Mouse (Mus musculus) embryonic stem cell, embryonic (primary cell): ENCODE data around the gene Ttll9.

Experiments used
- CTCF ChIA-PET, 4 experiments: fragments of 300-600 bp in 2 of 4; fragments of 350-600 bp in 2 of 4; sonication (Branson Sonifier 250); formaldehyde crosslinking; loops; one replicate each; lab custom pipeline; 2022; ENCODE audit warnings: inconsistent platforms in 2 of 4; lab: Charles Lee
- POLR2A ChIA-PET, 4 experiments: fragments of 300-600 bp in 2 of 4; fragments of 350-600 bp in 2 of 4; sonication (Branson Sonifier 250); formaldehyde crosslinking; loops; one replicate each; lab custom pipeline; 2022; ENCODE audit warnings: antibody characterized with exemption in 4 of 4, inconsistent platforms in 1 of 4; lab: Charles Lee

Ttll9 gene

DNA sequence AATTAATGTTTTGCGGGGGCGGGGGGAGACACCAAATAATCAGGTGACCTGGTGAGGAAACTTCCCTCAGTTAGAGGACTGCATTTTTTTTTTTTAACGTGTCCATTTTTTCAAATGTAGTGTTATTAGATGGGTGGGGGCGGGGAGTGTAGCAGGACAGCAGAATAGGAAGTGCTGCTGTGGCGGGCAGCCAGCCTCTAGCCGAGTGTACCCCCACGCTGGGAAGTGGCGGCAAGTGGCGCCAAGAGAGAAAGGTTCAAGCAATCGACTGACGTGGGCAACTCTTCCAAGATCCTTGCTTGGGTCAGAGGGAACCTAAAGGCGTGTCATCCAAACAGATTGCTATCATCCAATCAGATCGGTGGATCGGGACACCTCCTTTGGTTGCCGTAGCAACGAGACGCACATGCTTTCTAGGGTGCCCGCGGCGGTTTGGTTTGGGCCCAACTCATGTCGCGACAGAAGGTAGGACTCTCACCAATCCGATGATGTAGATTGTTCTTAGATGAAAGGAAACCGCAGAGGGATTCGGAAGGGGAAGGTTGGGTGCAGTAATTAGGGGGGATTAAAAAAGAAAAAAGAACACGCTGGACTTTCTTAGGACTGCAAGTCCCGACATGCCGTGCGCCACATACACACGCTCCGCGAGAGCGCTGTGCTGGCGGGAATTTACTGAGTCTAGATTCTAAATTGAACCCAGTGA is at the start of gene Ttll9:
Gene Ttll9 (plus strand): TSS at position 395 of the 703 bp plus-strand sequence.
- CTCF ChIA-PET = no interaction called here

DNA sequence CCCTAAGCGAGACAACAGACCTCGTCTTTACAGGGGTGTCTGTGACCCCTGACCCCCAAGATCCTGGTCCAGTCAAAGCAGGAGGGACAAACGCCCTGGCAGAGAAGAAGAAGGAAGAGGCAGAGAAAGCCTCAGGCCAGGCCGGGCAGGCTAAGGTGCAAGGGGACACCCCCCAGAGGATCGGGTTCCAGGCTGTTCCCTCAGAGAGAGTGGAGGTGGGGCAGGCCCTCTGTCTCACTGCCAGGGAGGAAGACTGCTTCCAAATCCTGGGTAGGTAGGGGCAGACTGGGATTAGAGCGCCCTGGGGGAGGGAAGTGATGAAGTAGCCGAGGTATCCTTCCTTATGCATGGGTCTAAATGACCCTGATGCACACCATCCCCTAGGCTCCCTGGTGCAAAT is 48.8 kb upstream of the Ttll9 start:
- ChIA-PET CTCF (interaction anchor here in 2 of 4 experiments (0.6 to 0.7 kb wide), 2 partner anchors 114 to 254 kb away, joined by 3 to 4 read pairs; no protein-coding TSS in a partner anchor), POLR2A (interaction anchor here in 3 of 4 experiments (0.5 to 1.4 kb wide), 4 partner anchors 20 to 155 kb away, joined by 3 to 4 read pairs (median 3); partner anchors contain the start of gene Foxs1 (in 1 of the 3))

More for the DNA sequence above, at the start of gene Ttll9:
- POLR2A ChIA-PET = no interaction called here

DNA sequence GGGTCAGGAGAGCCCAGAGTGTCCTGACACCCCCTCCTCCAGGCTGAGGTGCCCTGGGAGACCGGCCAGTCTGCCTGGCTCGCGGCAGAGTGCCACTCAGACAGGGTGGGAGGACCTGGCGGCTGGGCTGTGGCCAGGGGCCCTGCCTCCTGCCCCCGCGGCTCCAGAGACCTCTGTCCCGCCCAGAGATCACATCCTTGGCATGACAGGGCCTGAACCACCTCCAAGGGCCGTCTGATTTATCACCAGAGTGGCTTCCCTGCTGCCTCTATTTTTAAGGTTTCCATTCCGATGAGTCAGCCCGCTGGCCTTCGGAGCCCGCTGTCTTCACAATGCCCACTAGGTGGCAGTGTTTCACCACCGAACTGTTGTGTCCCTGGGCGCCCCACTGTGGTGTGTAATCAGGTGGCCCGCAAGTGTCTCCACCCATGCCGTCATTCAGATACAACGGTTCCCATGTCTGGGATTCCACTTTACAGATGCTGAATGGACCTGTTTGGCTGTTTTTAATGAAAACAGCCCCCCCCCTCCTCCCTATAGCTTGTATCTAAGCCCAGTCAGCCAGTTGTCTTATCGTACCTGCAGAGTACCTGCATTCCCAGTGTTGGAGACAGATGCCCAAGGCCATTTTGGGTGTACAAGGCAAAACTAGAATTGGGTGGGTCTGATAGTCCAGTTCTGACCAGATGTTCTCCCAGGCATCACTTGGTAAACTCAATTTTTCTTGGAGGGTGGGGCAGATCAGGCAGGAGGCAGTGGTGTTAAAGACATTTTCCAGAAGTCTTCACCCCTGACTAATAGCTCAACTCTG is 47.8 kb upstream of the Ttll9 start:
- POLR2A ChIA-PET = interaction anchor here in 3 of 4 experiments (0.6 to 1.4 kb wide), 5 partner anchors 9 to 1638 kb away, joined by 3 to 5 read pairs (median 3); no protein-coding TSS in a partner anchor
- CTCF ChIA-PET = interaction anchor here (0.6 to 2.0 kb wide), 19 partner anchors 10 to 500 kb away, joined by 3 to 16 read pairs (median 3); partner anchors contain the start of gene Foxs1 (in 1 of the 4)

DNA sequence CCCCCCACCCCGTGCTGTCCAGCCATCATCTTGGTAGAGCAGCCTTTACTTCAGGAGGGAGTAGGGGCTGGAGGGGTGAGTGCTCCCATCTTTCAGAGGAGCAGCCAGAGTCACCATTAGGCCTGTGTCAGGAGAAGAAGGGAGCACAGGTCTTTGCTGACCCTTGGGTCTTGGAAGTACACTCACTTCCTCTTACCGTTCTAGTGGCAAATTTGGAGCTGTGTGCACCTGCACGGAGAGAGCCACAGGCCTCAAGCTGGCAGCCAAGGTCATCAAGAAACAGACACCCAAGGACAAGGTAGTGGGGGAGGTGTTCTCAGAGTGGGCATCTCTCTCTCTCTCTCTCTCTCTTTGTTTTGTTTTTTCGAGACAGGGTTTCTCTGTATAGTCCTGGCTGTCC is 46.8 kb upstream of the Ttll9 start:
- CTCF ChIA-PET = interaction anchor here (0.6 to 2.0 kb wide), 15 partner anchors 11 to 789 kb away, joined by 3 to 16 read pairs (median 3); partner anchors contain the start of gene Foxs1 (in 2 of the 4)
- POLR2A ChIA-PET = interaction anchor here in 3 of 4 experiments (1.1 to 1.4 kb wide), 3 partner anchors 8 to 228 kb away, joined by 3 to 4 read pairs (median 3); no protein-coding TSS in a partner anchor

DNA sequence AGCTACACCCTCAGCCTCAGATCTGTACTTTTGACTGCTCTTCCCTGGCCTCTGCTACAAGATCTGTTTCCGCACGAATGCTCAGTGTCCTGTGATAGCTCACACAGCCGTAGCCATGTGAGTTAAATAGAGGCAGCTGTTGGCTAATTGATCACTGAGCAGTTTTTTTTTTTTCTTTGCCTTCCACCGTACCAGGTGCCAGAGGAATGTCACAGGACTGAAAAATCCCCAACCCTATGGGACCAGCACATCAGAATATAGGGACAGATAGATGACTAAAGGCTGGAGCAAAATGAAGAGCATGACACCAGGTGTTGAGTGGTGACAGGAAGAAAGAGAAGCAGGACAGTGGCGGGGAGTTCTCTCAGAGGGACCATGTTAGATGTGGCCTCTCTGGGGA is 46.2 kb upstream of the Ttll9 start:
- POLR2A ChIA-PET = interaction anchor here in 1 of 4 experiments (0.6 to 1.0 kb wide), 2 partner anchors 34 to 583 kb away, joined by 3 to 4 read pairs; no protein-coding TSS in a partner anchor
- CTCF ChIA-PET = interaction anchor here (0.6 to 2.0 kb wide), 10 partner anchors 17 to 227 kb away, joined by 3 to 16 read pairs (median 4); partner anchors contain the start of gene Foxs1 (in 2 of the 4)

DNA sequence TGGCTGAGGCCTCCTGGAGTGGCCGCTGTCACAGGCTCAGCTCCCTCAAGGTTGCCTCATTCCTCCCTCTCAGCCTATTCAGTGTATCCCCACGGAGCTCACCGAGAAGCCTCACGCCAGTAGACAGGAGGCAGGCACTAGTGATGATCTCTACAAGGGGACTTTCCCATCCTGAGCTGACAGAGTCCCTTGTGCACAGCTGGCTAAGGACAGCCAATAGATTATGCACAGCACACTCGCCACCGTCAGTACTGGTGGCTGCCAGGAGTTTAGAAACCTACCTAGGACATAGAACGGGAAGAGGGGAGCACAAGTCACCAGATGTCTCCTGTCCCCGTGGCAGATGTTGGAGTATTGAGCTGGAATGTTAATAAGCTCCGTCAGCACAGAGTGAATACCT is 44.6 kb upstream of the Ttll9 start:
- POLR2A ChIA-PET = interaction anchor here in 3 of 4 experiments (1.2 to 1.7 kb wide), 5 partner anchors 16 to 204 kb away, joined by 3 to 5 read pairs (median 3); partner anchors contain the start of gene Dusp15 (in 1 of the 3)
- CTCF ChIA-PET = interaction anchor here (0.6 to 1.7 kb wide), 8 partner anchors 12 to 255 kb away, joined by 3 to 7 read pairs (median 4); no protein-coding TSS in a partner anchor

DNA sequence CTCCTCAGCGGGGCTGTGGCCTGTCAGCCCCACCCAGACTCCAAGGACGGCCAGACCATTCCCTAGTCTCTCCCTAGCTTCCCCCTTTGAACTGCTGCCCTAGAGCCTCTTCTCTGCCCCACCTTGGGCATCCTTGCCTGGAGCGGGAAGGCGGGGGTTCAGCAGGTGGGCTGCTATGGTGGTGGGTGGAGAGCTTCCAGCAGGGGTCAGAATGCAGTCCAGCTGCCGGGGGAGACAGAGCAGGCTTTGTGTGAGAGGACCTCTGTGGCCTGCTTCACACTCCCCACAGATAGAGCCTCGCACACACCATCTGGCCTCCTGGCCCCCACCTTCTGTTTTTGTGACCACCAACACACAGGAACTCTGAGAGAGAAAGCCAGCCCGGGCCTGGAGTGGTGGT is 39.9 kb upstream of the Ttll9 start:
- CTCF ChIA-PET = interaction anchor here in 2 of 4 experiments (0.6 to 2.2 kb wide), 4 partner anchors 10 to 159 kb away, joined by 3 to 10 read pairs (median 4); no protein-coding TSS in a partner anchor

DNA sequence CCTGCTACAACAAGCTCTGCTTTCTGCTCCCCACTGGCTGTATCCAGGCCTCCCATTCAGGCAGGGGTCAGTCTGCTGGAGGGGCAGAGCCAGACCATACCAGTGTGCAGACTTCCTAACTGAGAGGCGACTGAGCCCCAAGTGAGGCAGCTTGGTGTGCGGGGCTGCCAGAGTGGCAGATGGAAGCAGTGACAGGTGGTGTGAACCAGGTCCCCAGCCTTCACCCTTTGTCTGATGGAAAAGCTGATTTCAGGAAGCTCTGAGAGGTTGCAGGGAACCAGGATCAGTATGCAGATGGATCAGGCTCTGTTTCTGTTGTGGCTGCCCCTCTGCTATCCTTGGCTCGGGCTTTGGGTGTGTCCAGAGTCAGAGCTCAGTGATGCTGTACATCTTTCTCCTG is 38.7 kb upstream of the Ttll9 start:
- POLR2A ChIA-PET = interaction anchor here in 3 of 4 experiments (0.6 to 2.9 kb wide), 6 partner anchors 9 to 231 kb away, joined by 3 to 9 read pairs (median 4); partner anchors contain the start of genes Foxs1 (in 1 of the 3) and Mylk2 (in 1 of the 3)

More for the DNA sequence above, 39.9 kb upstream of the Ttll9 start:
- POLR2A ChIA-PET = interaction anchor here in 2 of 4 experiments (0.7 to 0.9 kb wide), 2 partner anchors 10 to 1670 kb away, joined by 3 to 6 read pairs; partner anchors contain the start of gene Foxs1 (in 1 of the 2)

DNA sequence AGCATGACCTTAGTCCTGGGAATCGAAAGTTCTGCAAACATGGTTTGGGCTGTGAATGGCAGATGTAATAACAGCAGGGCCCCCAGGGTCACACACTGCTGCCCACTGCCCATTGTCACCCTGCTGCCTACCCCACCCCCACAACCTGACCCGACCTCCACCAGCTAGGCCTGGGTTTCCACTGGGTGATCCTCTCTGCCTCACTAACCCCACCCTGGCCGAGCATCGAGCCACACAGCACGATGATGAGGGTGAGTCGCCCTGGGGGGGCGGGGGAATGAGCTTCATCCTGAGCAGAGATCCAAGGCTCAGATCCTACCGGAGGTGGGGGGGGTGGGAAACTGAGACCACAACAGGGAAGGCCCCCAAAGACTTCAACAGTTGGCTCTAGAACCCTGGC is 38.2 kb upstream of the Ttll9 start:
- POLR2A ChIA-PET = interaction anchor here in 2 of 4 experiments (1.2 to 2.9 kb wide), 3 partner anchors 9 to 16 kb away, joined by 3 to 9 read pairs (median 3); partner anchors contain the start of genes Foxs1 (in 1 of the 2) and Mylk2 (in 1 of the 2)
- CTCF ChIA-PET = interaction anchor here in 3 of 4 experiments (0.8 to 2.2 kb wide), 5 partner anchors 9 to 16 kb away, joined by 3 to 10 read pairs (median 4); partner anchors contain the start of gene Foxs1 (in 2 of the 3)

More for the DNA sequence above, 38.7 kb upstream of the Ttll9 start:
- CTCF ChIA-PET = interaction anchor here in 2 of 4 experiments (1.0 to 2.2 kb wide), 4 partner anchors 9 to 147 kb away, joined by 3 to 10 read pairs (median 4); partner anchors contain the start of gene Foxs1 (in 1 of the 2)

DNA sequence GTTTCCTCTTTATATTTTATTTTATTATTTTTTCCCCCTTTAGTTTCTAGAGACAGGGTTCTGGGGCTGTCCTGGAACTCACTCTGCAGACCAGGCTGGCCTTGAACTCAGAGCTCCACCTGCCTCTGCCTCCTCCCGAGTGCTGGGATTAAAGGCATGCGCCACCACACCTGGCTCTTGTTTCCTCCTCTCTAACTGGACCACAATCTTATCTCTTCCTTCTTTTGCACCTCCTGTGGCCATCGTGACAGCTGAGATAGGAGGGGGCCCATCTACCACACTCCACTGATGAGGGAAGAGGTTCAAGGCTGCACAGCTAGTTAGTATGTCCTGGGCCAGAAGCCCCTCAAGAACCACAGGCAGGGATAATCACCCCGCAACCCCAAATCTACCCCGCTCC is 37.7 kb upstream of the Ttll9 start:
- ChIA-PET POLR2A (interaction anchor here in 1 of 4 experiments (1.2 to 2.9 kb wide), 2 partner anchors 9 to 15 kb away, joined by 3 to 9 read pairs; partner anchors contain the start of gene Foxs1), CTCF (interaction anchor here (0.8 to 1.7 kb wide), 4 partner anchors 8 to 15 kb away, joined by 3 to 4 read pairs (median 4); partner anchors contain the start of gene Foxs1 (in 2 of the 4))

DNA sequence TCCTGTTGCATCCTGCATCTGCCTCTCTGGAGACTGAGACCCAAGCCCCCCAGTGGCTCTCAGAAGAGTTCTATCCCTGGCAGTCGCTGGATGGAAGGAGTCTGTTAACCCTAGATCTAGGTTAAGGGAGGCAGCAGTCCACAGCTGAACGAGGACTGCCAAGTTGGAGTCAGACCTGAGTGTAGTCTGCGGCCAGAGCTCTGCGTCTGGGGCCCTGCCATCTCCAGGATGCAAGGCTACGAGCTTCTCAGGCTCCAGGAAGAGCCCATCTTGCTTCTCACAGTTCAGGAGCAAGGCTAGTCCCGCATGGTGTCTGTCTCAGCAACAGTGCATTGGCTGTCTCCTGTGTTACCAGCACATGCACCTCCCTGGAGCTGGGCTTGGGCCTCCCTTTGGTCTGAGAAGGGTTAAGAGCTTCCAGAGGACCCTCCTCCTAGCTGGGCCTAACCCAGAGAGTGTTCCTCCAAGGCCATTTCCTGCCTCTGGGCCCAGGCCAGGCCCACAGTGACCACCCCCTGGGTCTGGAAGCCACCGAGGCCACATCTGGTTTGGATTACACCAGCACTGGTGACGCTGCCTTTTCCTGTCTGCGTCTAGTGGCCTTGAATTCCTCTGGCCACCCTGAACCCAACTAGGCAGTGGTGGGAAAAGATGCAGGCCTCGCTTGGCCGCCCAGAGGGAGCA is 37.0 kb upstream of the Ttll9 start:
- CTCF ChIA-PET = interaction anchor here in 3 of 4 experiments (1.3 to 1.5 kb wide), 3 partner anchors 8 to 19 kb away, joined by 3 to 4 read pairs (median 4); no protein-coding TSS in a partner anchor
- POLR2A ChIA-PET = interaction anchor here in 1 of 4 experiments (1.2 to 2.9 kb wide), 2 partner anchors 8 to 14 kb away, joined by 3 to 9 read pairs; partner anchors contain the start of gene Foxs1

DNA sequence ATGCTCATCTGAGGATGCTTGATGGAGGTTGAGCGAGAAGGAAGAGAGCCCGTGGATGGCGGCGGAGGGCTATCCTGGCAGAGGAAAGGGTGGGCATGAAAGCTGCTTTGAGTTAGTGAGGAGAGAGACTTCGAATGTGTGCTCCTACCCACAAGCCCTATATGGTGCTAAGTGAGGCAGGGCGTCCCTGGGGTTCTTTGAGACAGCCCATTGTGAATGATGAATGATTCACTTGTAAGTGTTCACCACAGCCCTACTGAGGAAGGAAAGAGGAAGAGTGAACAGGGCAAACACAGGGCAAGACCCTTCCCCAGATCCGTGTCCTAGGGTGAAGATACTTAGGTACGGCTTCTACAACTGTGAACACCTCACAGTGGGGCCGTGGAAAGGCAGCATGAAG is 35.4 kb upstream of the Ttll9 start:
- ChIA-PET CTCF (no interaction called here), POLR2A (no interaction called here)

DNA sequence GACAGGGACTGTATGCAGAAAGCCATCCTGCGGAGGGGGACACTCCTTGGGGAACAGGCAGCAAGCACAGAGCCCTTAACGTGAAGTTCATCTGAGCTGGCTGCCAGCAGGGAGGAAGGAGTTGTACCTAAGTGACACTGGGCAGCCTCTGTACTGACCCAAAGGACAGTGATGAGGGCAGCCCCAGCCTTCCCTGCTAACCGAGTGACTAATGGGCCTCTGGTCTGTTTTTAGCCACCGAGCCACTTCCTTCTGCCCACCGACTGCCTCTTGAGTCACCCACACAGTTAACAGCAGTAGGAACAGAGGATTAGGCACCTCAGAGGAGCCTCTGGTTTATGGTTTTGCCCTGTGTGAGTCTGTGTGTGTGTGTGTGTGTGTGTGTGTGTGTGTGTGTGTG is 34.9 kb upstream of the Ttll9 start:
- CTCF ChIA-PET = interaction anchor here in 1 of 4 experiments (0.7 kb wide), 1 partner anchor 535 kb away, joined by 3 read pairs; no protein-coding TSS in a partner anchor
- POLR2A ChIA-PET = no interaction called here

DNA sequence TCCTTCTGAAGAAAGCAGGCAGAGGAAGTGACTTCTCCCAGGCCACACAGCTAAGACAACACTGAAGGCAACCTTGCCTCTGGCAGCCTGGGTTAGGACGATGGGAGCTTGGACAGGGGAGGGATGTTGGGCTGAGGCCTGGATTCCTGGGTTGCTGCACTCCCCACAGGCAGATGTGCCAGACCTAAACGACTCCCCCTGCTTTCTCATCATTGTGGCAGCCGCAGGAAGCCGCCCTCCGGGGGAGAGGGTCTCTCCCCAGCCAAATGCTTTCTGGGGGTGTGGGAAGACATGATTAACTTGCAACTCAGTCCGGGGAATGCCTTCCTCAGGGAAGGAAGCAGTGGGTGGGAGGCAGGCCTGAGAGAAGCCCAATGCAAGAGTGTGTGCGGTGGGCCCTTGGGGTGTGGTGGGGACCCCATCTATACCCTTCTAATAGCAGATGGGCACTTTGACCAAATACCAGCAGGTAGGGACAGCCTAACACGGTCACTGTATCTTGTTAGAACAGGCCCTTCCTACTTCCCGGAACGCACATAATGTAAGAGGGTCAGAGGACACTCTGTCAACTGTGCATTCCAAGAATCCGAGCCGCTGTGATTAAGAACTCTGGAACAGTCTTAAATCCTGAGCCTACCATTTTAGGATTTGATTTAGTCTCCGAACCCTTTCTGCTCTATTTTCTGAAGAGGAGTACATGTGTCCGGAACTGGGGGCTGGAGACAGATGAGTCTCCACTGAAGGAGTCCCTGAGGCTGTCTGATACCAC is 33.9 kb upstream of the Ttll9 start:
- POLR2A ChIA-PET = interaction anchor here in 1 of 4 experiments (0.6 kb wide), 1 partner anchor 587 kb away, joined by 3 read pairs; no protein-coding TSS in a partner anchor
- CTCF ChIA-PET = interaction anchor here in 2 of 4 experiments (0.5 to 0.7 kb wide), 2 partner anchors 14 to 536 kb away, joined by 3 to 4 read pairs; no protein-coding TSS in a partner anchor

DNA sequence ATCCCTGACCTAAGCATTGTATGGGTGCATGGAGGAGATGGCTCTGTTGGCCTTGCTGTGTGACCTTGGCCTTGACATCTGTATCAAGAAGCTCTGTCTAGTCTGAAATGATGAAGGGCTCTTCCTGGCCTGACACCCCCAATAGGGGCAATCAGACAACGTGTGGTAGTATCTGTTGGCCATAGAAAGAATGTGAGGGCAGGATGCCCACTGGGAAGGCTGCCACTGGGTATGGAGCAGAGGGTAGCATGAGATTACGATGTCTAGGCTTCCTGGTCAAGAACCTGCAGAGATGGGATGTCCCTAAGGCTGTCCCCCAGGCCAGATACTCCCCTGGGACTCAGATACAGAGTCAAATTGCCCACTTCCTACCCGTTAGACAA is 33.3 kb upstream of the Ttll9 start:
- ChIA-PET POLR2A (no interaction called here), CTCF (interaction anchor here in 1 of 4 experiments (1.3 kb wide), 1 partner anchor 11 kb away, joined by 3 read pairs; no protein-coding TSS in a partner anchor)

DNA sequence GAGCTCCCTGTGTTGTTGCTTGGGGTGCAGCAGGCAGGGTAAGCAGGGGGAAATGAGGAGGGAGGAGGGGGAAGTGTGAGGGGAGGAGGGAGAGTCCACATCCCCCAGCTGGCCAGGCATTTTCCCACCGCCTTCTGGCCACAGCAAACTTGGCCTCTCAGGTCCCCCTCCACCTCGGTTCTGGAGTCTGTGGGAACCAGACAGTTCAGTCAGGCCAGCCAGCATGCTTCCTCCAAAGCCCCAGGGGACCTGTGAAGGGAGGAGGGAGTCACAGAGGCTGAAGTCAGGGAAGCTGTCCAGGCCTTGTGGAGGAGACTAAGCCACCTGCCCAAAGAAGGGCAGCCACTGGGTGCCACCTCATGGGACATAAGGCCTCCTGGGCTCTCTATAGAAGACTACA is 32.0 kb upstream of the Ttll9 start:
- ChIA-PET CTCF (interaction anchor here in 2 of 4 experiments (0.5 to 1.3 kb wide), 3 partner anchors 10 to 281 kb away, joined by 3 read pairs; no protein-coding TSS in a partner anchor), POLR2A (no interaction called here)
